Mouse (Mus musculus) ES-Bruce4 (cell line): ENCODE measurements around the gene Nek8. TPM values are rescaled to one million over a fixed set of nuclear protein-coding genes. Genes with fewer than 3 reads are reported as not detected.

Experiments
- H3K27ac ChIP-seq: 2 replicates; pipeline ENCODE4 v1.5.1; 2012; ENCODE audit warnings: low read length, inconsistent platforms; ENCODE audit not compliant: insufficient read depth
- H3K27me3 ChIP-seq: 2 replicates; pipeline ENCODE4 v1.6.1; 2012; ENCODE audit warnings: mild to moderate bottlenecking, low read length, inconsistent platforms; ENCODE audit not compliant: control insufficient read depth, poor library complexity, insufficient read depth, severe bottlenecking
- H3K36me3 ChIP-seq: 2 replicates; pipeline ENCODE4 v1.6.1; 2012; ENCODE audit warnings: inconsistent platforms, mild to moderate bottlenecking, low read length, moderate library complexity; ENCODE audit not compliant: control insufficient read depth, poor library complexity, insufficient read depth, severe bottlenecking
- H3K4me1 ChIP-seq: one replicate; pipeline ENCODE4 v1.8.1; 2011; ENCODE audit warnings: low read length; ENCODE audit not compliant: control insufficient read depth, insufficient read depth
- H3K4me3 ChIP-seq: 2 replicates; pipeline ENCODE4 v1.5.1; 2011; ENCODE audit warnings: low read depth, mild to moderate bottlenecking, low read length
- H3K9ac ChIP-seq: 2 replicates; pipeline ENCODE4 v1.6.1; 2012; ENCODE audit warnings: low read depth, mild to moderate bottlenecking, inconsistent platforms; ENCODE audit not compliant: poor library complexity, severe bottlenecking
- H3K9me3 ChIP-seq: replicated peaks from 2 replicates; pipeline ENCODE4 v1.6.1; 2012; ENCODE audit warnings: mild to moderate bottlenecking, low read length, inconsistent platforms; ENCODE audit not compliant: control insufficient read depth, poor library complexity, insufficient read depth, severe bottlenecking
- CTCF ChIP-seq: IDR thresholded peaks from one replicate; pipeline ENCODE4 v1.8.1; 2011; ENCODE audit warnings: low read depth, low read length
- EP300 ChIP-seq: IDR thresholded peaks from 2 replicates; pipeline ENCODE4 v1.6.1; 2011; ENCODE audit warnings: low read depth, low read length; ENCODE audit not compliant: insufficient read depth
- POLR2A ChIP-seq: IDR thresholded peaks from one replicate; pipeline ENCODE4 v1.8.1; 2011; ENCODE audit warnings: low read length; ENCODE audit not compliant: insufficient read depth
- polyA plus RNA-seq: library from polyadenylated mRNA; stranded (reverse); fragments of >200 nt; gene quantifications from 2 replicates; pipeline ENCODE4 v1.2.4, GENCODE M21; 2011; ENCODE audit warnings: low read depth; ENCODE audit not compliant: missing spikeins, insufficient read depth, insufficient read length

Gene Nek8
- polyA plus RNA-seq, 1 experiment: 18.1 TPM

DNA sequence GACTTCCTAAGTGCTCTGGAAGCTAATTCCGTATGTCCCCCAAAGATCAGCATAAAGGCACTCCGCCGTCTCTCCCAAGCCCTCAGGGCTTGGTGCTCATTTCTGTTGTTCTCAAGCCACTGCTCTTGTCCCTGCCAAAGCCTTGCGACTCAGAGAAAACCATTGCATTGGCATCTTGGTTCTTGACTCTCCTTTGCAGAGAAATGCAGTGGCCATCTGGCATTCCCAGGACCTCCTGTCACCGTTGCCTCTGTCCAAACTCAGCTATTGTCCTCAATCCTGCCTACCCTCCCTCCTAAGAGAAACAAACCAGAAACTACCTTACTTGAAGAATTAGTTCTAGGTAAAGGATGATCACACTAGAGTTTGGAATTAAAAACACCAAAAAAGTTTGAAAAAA, 20.8 kb downstream of the Nek8 start:
- TF ChIP-seq POLR2A: no peak
- no peak for TF ChIP-seq EP300
- TF ChIP-seq CTCF: no peak
- H3K4me3 ChIP-seq: no peak overlapping the region
- H3K27me3 ChIP-seq: no peaks in the 10 kb centered on the region
- peaks cover 41% of the 10 kb centered on the region for H3K36me3 ChIP-seq
- no peaks in the 10 kb centered on the region for H3K4me1 ChIP-seq
- H3K9me3 ChIP-seq: no peaks in the 10 kb centered on the region
- H3K9ac ChIP-seq: no peak overlapping the region
- no peak overlapping the region for H3K27ac ChIP-seq

DNA sequence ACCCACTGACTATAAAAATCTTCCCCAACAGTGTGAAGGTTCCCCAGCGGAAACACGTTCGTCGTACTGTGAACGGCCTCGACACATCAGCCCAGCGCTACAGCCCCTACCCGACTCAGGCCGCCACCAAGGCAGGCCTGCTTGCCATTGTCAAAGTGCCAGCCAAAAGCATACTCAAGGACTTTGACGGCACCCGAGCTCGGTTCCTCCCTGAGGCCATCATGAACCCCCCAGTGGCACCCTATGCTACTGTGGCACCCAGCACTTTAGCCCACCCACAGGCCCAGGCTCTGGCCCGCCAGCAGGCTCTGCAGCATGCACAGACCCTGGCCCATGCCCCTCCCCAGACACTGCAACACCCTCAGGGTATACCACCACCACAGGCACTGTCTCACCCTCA, 22.7 kb downstream of the Nek8 start:
- Histone ChIP-seq H3K36me3 (peaks cover 25% of the 10 kb centered on the region), H3K9ac (no peak overlapping the region), H3K9me3 (no peaks in the 10 kb centered on the region), H3K27me3 (no peaks in the 10 kb centered on the region), H3K27ac (no peak overlapping the region), H3K4me1 (no peaks in the 10 kb centered on the region), H3K4me3 (no peak overlapping the region)
- TF ChIP-seq POLR2A (no peak), CTCF (no peak), EP300 (no peak)

- Histone ChIP-seq H3K36me3 (peaks cover 13% of the 10 kb centered on the region), H3K4me1 (no peaks in the 10 kb centered on the region), H3K9me3 (no peaks in the 10 kb centered on the region), H3K9ac (no peak overlapping the region), H3K27me3 (no peaks in the 10 kb centered on the region), H3K4me3 (no peak overlapping the region), H3K27ac (no peak overlapping the region)
- TF ChIP-seq CTCF (no peak), POLR2A (no peak), EP300 (no peak)
These were observed 23.9 kb downstream of the Nek8 start for GRCm38 (mm10) chr11:78152299-78153231.

DNA sequence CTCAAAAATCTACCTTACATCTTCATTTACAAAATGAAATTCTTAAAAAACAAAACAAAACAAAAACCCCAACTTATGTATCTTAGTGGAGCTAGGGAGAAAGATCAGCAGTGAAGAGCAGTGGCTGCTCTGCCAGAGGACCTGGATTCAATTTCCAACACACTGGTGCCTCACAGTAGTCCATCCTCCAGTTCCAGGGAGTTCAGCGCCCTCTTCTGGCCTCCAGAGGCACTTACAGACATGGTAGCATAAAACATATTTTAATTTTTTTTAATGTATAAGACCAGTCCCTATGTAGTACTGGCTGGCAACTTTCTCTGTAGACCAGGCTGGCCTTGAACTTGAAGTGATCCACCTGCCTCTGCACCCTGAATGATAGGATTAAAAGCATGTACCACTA, 25.3 kb downstream of the Nek8 start:
- Histone ChIP-seq H3K36me3 (peaks cover 9% of the 10 kb centered on the region), H3K4me3 (no peak overlapping the region), H3K27me3 (no peaks in the 10 kb centered on the region), H3K4me1 (no peaks in the 10 kb centered on the region), H3K9me3 (no peaks in the 10 kb centered on the region), H3K9ac (no peak overlapping the region), H3K27ac (no peak overlapping the region)
- peak; percentile 70 for TF ChIP-seq CTCF
- no peak for TF ChIP-seq POLR2A

DNA sequence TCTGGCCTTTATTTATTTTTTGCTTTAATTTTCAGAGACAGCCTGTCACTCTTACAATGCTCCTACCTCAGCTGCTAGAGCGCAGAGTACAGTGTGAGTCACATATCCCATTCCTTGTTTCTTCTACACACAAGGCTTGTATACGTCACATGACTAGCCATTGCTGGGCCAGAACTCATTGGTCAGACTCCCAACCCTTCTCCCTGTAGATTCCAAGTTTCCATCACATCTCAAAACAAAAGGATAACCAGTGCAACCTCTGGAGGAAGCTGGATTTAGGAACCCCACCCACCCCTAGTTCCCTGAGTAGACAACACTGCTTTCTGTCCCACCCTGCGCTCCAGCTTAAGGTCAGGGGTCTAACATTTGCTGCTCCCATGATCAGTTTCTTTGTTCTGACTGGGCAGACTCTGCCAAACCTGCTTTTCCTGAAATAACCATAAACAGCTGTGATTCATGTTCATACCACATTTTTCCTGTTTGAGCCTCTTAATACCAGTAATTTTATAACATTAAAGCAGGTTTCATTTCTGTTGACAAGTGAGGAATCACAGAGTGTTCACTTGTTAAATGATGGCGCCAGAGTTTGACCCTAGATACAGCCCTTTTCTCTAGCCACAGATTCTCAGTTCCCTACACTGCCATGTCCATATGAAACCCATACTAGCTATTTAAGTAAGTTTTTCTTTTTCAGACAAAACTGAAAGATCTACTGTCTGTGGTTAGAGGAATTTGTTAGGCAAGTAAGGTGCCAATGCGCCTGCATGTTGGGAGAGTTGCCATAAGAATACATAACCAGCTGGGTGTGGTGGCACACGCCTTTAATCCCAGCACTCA, 29.6 kb downstream of the Nek8 start:
- Histone ChIP-seq H3K27me3 (no peaks in the 10 kb centered on the region), H3K9ac (no peak overlapping the region), H3K4me3 (no peak overlapping the region), H3K36me3 (peaks cover 7% of the 10 kb centered on the region), H3K27ac (no peak overlapping the region), H3K4me1 (no peaks in the 10 kb centered on the region), H3K9me3 (no peaks in the 10 kb centered on the region)
- TF ChIP-seq EP300 (no peak), CTCF (no peak), POLR2A (no peak)
